Mouse (Mus musculus): ENCODE results near the gene Rybp. TPM values are rescaled to one million over a fixed set of nuclear protein-coding genes. Genes with fewer than 3 reads are reported as not detected.
A peak's percentile ranks its signal among the peaks of the same experiment; 100 is the strongest.

The Rybp gene
- polyA plus RNA-seq, 1 experiment from 2014 or later = 12.2 TPM

- Histone ChIP-seq H3K4me3 (no peak overlapping the region), H3K27ac (replicated peaks) (no peak overlapping the region), H3K4me2 (no peak overlapping the region), H3K27me3 (replicated peaks) (no peaks in the 10 kb centered on the region), H3K9ac (no peak overlapping the region), H3K4me1 (peaks cover 62% of the 10 kb centered on the region), H3K36me3 (no peaks in the 10 kb centered on the region), H3K9me3 (no peaks in the 10 kb centered on the region)
- ATAC-seq (ENCODE audit: extremely low read depth, insufficient number of reproducible peaks, low FRiP score, low TSS enrichment) = no peak
- 57% methylated on average over 3 of the region's 3 CpGs for WGBS
These were observed 67.3 kb downstream of the Rybp start for GRCm38 (mm10) chr6:100219971-100220370.

DNA sequence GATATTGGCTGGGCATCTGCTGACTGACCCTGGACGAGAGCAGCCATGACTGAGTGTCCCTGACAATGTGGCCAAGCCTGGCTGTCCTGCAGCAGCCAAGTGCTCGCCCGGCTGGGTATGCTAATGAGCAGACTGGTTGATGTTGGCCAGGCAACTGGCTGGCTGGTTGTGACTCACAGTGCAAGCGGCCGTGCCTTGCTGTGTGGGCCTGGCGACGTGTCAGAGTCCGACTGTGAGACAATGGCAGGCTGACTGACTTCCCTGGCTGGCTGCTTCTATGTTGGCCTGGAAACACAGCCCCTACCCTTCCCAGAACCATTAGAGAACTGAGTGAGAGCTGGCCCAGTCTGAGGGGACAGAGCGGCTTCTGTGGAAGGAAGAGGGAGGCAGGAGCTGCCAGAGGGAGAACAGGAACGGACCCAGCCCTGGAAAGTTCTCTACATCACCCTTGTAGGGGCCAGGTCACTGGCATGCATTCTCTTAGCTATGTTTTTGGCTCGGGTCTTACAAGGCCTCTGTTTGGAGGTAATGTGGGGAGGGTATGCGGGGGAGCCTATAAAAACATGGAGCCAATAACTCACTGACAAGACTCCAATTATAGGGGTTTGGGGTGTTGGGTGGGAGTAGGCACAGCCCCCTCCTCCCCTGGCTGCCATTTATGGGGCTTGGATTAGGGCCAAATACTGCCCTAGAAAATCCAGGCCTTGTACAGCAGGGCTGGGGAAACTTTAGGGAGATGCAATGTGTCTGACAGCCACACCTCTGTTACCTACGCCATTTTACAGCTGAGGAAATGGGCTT is 68.5 kb downstream of the Rybp start:
- Histone ChIP-seq H3K4me2 (no peak overlapping the region), H3K9ac (peak overlapping the region; percentile 6; the same call in 1 of the 2 replicates), H3K9me3 (no peaks in the 10 kb centered on the region), H3K27ac (replicated peaks) (no peak overlapping the region; the same call in 1 of the 2 replicates), H3K4me3 (no peak overlapping the region), H3K4me1 (peaks cover 74% of the 10 kb centered on the region), H3K36me3 (no peaks in the 10 kb centered on the region), H3K27me3 (replicated peaks) (no peaks in the 10 kb centered on the region)
- 0 out of 2 replicates have a peak, but pooled peaks have one; percentile 22 for ATAC-seq (ENCODE audit: extremely low read depth, insufficient number of reproducible peaks, low FRiP score, low TSS enrichment)
- WGBS = 39% methylated on average over 13 of the region's 13 CpGs

DNA sequence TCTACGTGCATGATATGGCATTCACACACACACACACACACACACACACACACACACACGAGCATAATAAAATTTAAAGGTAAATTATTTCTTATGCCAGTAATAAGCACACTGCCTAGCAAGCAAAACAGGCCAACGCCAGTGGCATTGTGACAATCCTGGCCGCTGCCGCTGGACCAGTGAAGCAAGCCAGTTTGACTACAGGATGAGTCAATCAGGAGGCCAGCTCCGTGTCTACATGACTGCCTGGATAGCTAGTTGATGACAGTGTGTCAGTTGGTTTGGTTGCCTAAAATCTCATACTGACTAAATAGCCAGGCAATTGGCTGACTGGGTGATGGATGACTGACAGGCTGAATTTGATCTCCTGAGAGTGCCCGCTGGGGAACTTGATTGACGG is 69.8 kb downstream of the Rybp start:
- ATAC-seq (ENCODE audit: extremely low read depth, insufficient number of reproducible peaks, low FRiP score, low TSS enrichment) = no peak
- no peaks in the 10 kb centered on the region for H3K9me3 ChIP-seq
- H3K4me2 ChIP-seq = no peak overlapping the region
- no peaks in the 10 kb centered on the region for H3K27me3 ChIP-seq (replicated peaks)
- H3K36me3 ChIP-seq = no peaks in the 10 kb centered on the region
- no peak overlapping the region for H3K9ac ChIP-seq
- H3K4me3 ChIP-seq = no peak overlapping the region
- peaks cover 86% of the 10 kb centered on the region for H3K4me1 ChIP-seq
- WGBS = 86% methylated on average over 8 of the region's 8 CpGs
- no peak overlapping the region for H3K27ac ChIP-seq (replicated peaks)

DNA sequence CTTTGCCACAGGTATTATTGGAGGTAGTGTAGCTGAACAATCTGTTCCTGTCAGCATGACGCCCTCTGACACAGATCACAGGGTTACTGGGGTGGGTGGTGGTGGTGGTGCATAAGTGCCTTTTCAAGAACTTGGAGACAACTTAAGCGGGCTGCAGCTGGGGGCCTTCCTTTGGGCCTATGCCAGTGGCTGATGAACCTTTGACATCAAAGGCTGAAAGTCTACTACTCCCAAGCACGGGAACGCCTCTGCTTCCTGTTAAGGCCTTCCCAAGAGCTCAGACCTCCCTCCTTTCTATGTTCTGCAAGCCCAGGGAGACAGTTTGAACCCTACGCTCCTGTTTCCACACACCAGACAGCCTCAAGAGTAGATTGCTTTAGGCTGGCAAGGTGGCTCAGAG is 70.3 kb downstream of the Rybp start:
- no peaks in the 10 kb centered on the region for H3K9me3 ChIP-seq
- H3K36me3 ChIP-seq = no peaks in the 10 kb centered on the region
- ATAC-seq (ENCODE audit: extremely low read depth, insufficient number of reproducible peaks, low FRiP score, low TSS enrichment) = no peak
- H3K4me3 ChIP-seq = no peak overlapping the region
- WGBS = 58% methylated on average over 5 of the region's 5 CpGs
- H3K27ac ChIP-seq (replicated peaks) = no peak overlapping the region
- no peak overlapping the region for H3K9ac ChIP-seq
- peaks cover 84% of the 10 kb centered on the region for H3K4me1 ChIP-seq
- no peaks in the 10 kb centered on the region for H3K27me3 ChIP-seq (replicated peaks)
- H3K4me2 ChIP-seq = no peak overlapping the region

DNA sequence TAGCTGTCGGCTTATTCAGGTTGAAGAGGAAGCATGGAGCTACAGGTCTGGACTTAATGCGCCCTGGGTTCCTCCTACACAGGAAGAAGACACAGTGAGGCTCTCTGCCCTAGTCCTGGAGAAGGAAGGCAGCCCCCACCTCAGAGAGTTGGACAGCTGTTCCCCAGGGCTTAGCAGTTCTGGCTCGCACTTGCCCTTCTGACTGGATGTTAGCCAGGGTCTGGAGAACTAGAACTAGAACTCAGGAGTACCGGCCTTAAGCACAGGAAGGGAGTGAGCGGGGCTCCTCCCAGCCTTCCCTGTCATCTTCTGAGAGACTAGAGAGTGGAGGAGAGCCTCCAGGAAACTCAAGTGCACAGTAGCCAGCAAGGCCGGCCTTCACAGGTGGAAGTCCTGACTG is 71.5 kb downstream of the Rybp start:
- H3K9ac ChIP-seq = no peak overlapping the region
- no peaks in the 10 kb centered on the region for H3K9me3 ChIP-seq
- H3K36me3 ChIP-seq = no peaks in the 10 kb centered on the region
- no peak overlapping the region for H3K27ac ChIP-seq (replicated peaks)
- no peaks in the 10 kb centered on the region for H3K27me3 ChIP-seq (replicated peaks)
- 52% methylated on average over 6 of the region's 6 CpGs for WGBS
- peaks cover 76% of the 10 kb centered on the region for H3K4me1 ChIP-seq
- ATAC-seq (ENCODE audit: extremely low read depth, insufficient number of reproducible peaks, low FRiP score, low TSS enrichment) = no peak
- H3K4me2 ChIP-seq = no peak overlapping the region
- H3K4me3 ChIP-seq = no peak overlapping the region

DNA sequence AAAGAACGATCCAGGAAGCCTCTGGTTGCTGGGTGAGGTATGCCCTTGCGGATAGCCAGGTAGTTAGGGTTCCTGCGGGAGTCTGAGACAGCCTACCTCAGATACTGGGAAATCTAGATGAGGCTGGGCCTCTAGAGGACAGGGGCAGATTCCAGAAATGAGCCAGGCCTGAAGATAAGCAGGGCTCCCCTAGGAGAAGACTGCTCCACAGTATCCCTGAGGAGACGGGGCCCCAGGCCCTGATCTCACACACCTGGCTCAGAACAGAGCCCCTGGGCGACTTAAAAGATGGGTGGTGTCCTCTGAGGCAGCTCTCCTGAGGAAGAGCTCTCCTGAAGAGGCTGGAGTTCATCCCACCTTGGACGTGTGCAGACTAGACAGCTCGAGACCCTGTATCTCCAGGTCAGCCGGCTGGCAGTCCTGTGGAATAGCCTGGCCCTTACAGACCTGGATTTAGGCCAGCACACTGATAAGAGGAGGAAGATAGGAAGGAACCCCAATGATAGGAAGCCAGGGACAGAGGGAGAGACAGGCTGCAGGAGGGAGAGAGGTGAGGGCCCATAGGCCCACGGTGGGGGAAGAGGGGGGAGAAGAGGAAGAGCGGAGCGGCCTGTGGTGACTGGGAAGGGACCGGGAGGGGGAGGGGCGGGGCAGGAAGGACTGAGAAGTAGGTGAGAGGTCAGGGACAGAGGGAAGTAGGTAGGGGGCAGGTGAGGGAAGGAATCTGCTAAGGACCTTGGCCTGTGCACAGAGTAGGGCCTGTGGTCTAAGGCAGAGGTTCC is 73.0 kb downstream of the Rybp start:
- Histone ChIP-seq H3K9ac (peak overlapping the region; percentile 48), H3K27ac (replicated peaks) (peak overlapping the region; percentile 48; the same call in 1 of the 2 replicates), H3K4me1 (peaks cover 72% of the 10 kb centered on the region), H3K9me3 (no peaks in the 10 kb centered on the region), H3K4me3 (no peak overlapping the region), H3K36me3 (no peaks in the 10 kb centered on the region), H3K4me2 (peak overlapping the region; percentile 16), H3K27me3 (replicated peaks) (no peaks in the 10 kb centered on the region)
- WGBS = 23% methylated on average over 13 of the region's 13 CpGs
- no peak for ATAC-seq (ENCODE audit: extremely low read depth, insufficient number of reproducible peaks, low FRiP score, low TSS enrichment)

GRCm38 (mm10) chr6:100213596-100213995 is 73.7 kb downstream of the Rybp start:
- no peak overlapping the region for H3K4me3 ChIP-seq
- no peak overlapping the region; the same call in 1 of the 2 replicates for H3K27ac ChIP-seq (replicated peaks)
- ATAC-seq (ENCODE audit: extremely low read depth, insufficient number of reproducible peaks, low FRiP score, low TSS enrichment) = no peak
- H3K36me3 ChIP-seq = no peaks in the 10 kb centered on the region
- H3K4me2 ChIP-seq = no peak overlapping the region
- H3K27me3 ChIP-seq (replicated peaks) = peaks cover 3% of the 10 kb centered on the region
- 52% methylated on average over 9 of the region's 9 CpGs for WGBS
- no peaks in the 10 kb centered on the region for H3K9me3 ChIP-seq
- H3K9ac ChIP-seq = 0 out of 2 replicates have a peak overlapping the region, but pooled peaks have one; percentile 11
- H3K4me1 ChIP-seq = peaks cover 65% of the 10 kb centered on the region

DNA sequence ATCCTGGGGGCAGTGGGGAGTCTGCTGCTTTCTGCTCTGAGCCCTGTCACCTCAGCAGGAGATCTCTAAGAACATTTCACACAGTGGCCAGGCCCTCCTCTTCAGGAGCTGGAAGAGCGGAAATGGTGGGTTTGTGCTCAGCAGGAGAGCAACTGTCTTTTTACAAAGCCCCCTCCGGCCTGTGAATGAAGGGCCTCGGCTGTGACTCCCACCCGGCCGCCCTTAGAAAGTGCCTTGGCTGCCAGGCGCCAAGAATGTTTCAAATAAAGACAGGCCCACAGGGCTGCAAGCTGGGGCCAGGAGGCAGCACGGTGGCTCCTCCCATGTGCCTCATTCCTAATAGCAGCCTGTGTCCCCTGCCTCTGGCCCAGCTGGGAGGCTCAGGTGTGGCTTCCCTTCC is 74.5 kb downstream of the Rybp start:
- H3K4me1 ChIP-seq = peaks cover 60% of the 10 kb centered on the region
- H3K36me3 ChIP-seq = no peaks in the 10 kb centered on the region
- H3K27me3 ChIP-seq (replicated peaks) = peaks cover 10% of the 10 kb centered on the region
- H3K4me3 ChIP-seq = no peak overlapping the region
- WGBS = 24% methylated on average over 7 of the region's 7 CpGs
- no peaks in the 10 kb centered on the region for H3K9me3 ChIP-seq
- ATAC-seq (ENCODE audit: extremely low read depth, insufficient number of reproducible peaks, low FRiP score, low TSS enrichment) = no peak
- H3K9ac ChIP-seq = 0 out of 2 replicates have a peak overlapping the region, but pooled peaks have one; percentile 30
- H3K4me2 ChIP-seq = no peak overlapping the region
- no peak overlapping the region for H3K27ac ChIP-seq (replicated peaks)

DNA sequence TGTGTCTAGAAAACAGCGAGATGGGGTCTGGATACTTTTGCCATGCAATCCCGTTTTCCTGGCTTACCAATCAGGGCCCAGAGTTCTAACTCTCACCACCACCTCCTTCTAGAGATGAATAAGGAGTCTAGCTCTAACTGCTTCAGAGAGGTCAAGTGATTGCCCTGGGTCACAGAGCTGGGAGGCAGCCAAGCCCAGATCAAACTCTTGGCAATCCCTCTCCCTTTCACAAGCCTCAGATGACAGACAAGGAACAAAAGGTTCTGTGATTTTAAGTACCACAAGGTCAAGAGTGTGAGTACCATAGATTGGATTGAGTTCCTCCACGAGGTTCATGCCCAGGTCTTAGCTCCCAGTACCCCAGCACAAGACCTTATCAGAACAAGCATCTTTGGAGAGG is 75.6 kb downstream of the Rybp start:
- H3K9ac ChIP-seq = no peak overlapping the region
- 67% methylated on average over 3 of the region's 3 CpGs for WGBS
- H3K27me3 ChIP-seq (replicated peaks) = peaks cover 11% of the 10 kb centered on the region
- no peak for ATAC-seq (ENCODE audit: extremely low read depth, insufficient number of reproducible peaks, low FRiP score, low TSS enrichment)
- peaks cover 61% of the 10 kb centered on the region for H3K4me1 ChIP-seq
- no peak overlapping the region for H3K27ac ChIP-seq (replicated peaks)
- no peaks in the 10 kb centered on the region for H3K9me3 ChIP-seq
- H3K36me3 ChIP-seq = no peaks in the 10 kb centered on the region
- H3K4me3 ChIP-seq = no peak overlapping the region
- no peak overlapping the region for H3K4me2 ChIP-seq

GRCm38 (mm10) chr6:100210517-100210916 is 76.8 kb downstream of the Rybp start:
- peaks cover 58% of the 10 kb centered on the region for H3K4me1 ChIP-seq

DNA sequence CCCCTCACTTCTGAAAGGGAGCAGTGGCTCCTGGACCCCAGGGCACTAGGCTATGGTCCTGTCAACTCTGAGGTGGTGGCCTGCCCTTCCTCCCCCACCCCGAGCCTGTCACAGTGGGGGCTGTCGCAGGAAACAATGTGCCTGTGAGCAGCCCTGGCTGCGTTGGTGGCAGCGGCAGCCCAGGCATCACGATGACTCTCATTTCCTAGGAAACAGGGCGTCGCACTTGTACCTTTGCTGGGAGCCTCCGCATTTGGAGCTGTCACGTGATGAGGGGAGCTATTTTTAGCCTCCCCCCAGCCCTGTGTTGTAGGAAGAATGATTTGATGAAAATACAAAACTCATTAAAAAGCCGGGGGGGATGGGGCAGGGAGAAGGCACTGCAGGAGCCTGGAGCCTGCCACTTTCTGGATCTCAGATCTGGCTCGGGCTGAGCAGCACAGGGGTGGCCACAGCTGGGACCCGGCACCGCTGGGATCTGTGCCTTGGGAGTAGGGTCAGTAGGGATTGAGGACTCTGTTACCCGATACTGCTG is 80.5 kb downstream of the Rybp start:
- 2% methylated on average over 14 of the region's 14 CpGs for WGBS
- no peaks in the 10 kb centered on the region for H3K9me3 ChIP-seq

More at GRCm38 (mm10) chr6:100210517-100210916, 76.8 kb downstream of the Rybp start:
- Histone ChIP-seq H3K9ac (no peak overlapping the region), H3K4me3 (no peak overlapping the region), H3K27me3 (replicated peaks) (peaks cover 11% of the 10 kb centered on the region), H3K27ac (replicated peaks) (no peak overlapping the region), H3K36me3 (no peaks in the 10 kb centered on the region), H3K4me2 (no peak overlapping the region), H3K9me3 (no peaks in the 10 kb centered on the region)
- 50% methylated on average over 1 of the region's 1 CpGs for WGBS
- ATAC-seq (ENCODE audit: extremely low read depth, insufficient number of reproducible peaks, low FRiP score, low TSS enrichment) = no peak

More for the DNA sequence above, 80.5 kb downstream of the Rybp start:
- peaks cover 14% of the 10 kb centered on the region for H3K27me3 ChIP-seq (replicated peaks)
- peaks cover 56% of the 10 kb centered on the region for H3K4me1 ChIP-seq
- peak overlapping the region; percentile 63 for H3K4me2 ChIP-seq
- peak overlapping the region; percentile 29 for H3K4me3 ChIP-seq
- H3K27ac ChIP-seq (replicated peaks) = peak overlapping the region; percentile 38
- no peaks in the 10 kb centered on the region for H3K36me3 ChIP-seq
- peak overlapping the region; percentile 66 for H3K9ac ChIP-seq
- no peak for ATAC-seq (ENCODE audit: extremely low read depth, insufficient number of reproducible peaks, low FRiP score, low TSS enrichment)

Data from heart, embryonic 13.5 days (tissue).